Mouse (Mus musculus) forebrain, postnatal 0 days (tissue): Measurements from ENCODE around the gene Mael. TPM values are rescaled to one million over a fixed set of nuclear protein-coding genes. Genes with fewer than 3 reads are reported as not detected.

Experiments used
- ATAC-seq: fragments of 200-750 bp; cut with Nextera tagmentation; 2 replicates; pipeline ENCODE4 v1.8.0; 2017; ENCODE audit warnings: mild to moderate bottlenecking, moderate library complexity
- DNase-seq: peaks from one replicate; pipeline ENCODE4 v3.0.0-alpha.2; 2015
- H3K27ac ChIP-seq: fragments of 300-500 bp; sonication (generic); 2 replicates; pipeline ENCODE4 v1.5.1; 2014; ENCODE audit warnings: low read depth, mild to moderate bottlenecking, antibody characterized with exemption, low read length, moderate library complexity, mixed read lengths
- H3K27me3 ChIP-seq: fragments of 300-500 bp; sonication (generic); 2 replicates; pipeline ENCODE4 v1.6.1; 2014; ENCODE audit warnings: mild to moderate bottlenecking, low read length, mixed read lengths; ENCODE audit not compliant: insufficient read depth
- H3K36me3 ChIP-seq: fragments of 300-500 bp; sonication (generic); 2 replicates; pipeline ENCODE4 v1.6.1; 2014; ENCODE audit warnings: mild to moderate bottlenecking, moderate library complexity; ENCODE audit not compliant: insufficient read depth
- H3K4me1 ChIP-seq: fragments of 300-500 bp; sonication (generic); 2 replicates; pipeline ENCODE4 v1.6.1; 2014; ENCODE audit warnings: antibody characterized with exemption; ENCODE audit not compliant: insufficient read depth
- H3K4me2 ChIP-seq: fragments of 300-500 bp; sonication (generic); 2 replicates; pipeline ENCODE4 v1.6.1; 2014; ENCODE audit warnings: low read depth, mild to moderate bottlenecking, moderate library complexity
- H3K4me3 ChIP-seq: fragments of 300-500 bp; sonication (generic); 2 replicates; pipeline ENCODE4 v1.5.1; 2014; ENCODE audit warnings: low read depth, low read length, mixed read lengths
- H3K9ac ChIP-seq: fragments of 300-500 bp; sonication (generic); 2 replicates; pipeline ENCODE4 v1.6.1; 2014; ENCODE audit warnings: mild to moderate bottlenecking
- H3K9me3 ChIP-seq: fragments of 300-500 bp; sonication (generic); 2 replicates; pipeline ENCODE4 v1.6.1; 2016; ENCODE audit warnings: low read length
- CTCF ChIP-seq: sonication (generic); IDR thresholded peaks from 2 replicates; pipeline ENCODE4 v1.5.1; 2016; ENCODE audit warnings: antibody characterized with exemption, control low read depth, low read depth
- WGBS: fragments of 180-500 bp; shearing (Covaris S2); extraction: QIAGEN DNeasy Blood & Tissue Kit; methylation state at CpG from one replicate; pipeline ENCODE4 v1.1.7; 2014; 5-methylcytosine and 5-hydroxymethylcytosine counted together
- polyA plus RNA-seq: library from polyadenylated mRNA; unstranded; fragments of >200 nt; fragmentation: Nextera tagmentation; extraction: Ambion mirVana; gene quantifications from 2 replicates; pipeline ENCODE4 v1.2.1, GENCODE M21; 2015
- total RNA-seq: library from RNA; depleted of rRNA; stranded (reverse); fragments of >200 nt; gene quantifications from 2 replicates; pipeline ENCODE4 v1.2.3, GENCODE M21; 2014

Mael gene
- total and polyA plus RNA-seq, 2 experiments from 2014 or later: 0.10 TPM; not detected in 1

GRCm38 (mm10) chr1:166280566-166280965 is 42.0 kb upstream of the Mael start:
- Histone ChIP-seq H3K27ac (peak overlapping the region; percentile 77), H3K27me3 (no peaks in the 10 kb centered on the region), H3K9ac (no peak overlapping the region), H3K4me1 (peaks cover 52% of the 10 kb centered on the region), H3K9me3 (no peaks in the 10 kb centered on the region), H3K36me3 (no peaks in the 10 kb centered on the region), H3K4me2 (peak overlapping the region; percentile 1; the same call in 1 of the 2 replicates), H3K4me3 (no peak overlapping the region)
- WGBS: 6% methylated on average over 1 of the region's 1 CpGs
- DNase-seq (peak; percentile 88), ATAC-seq (peak; percentile 86)
- no peak for TF ChIP-seq CTCF

GRCm38 (mm10) chr1:166279580-166280206 is 41.1 kb upstream of the Mael start:
- Histone ChIP-seq H3K27ac (peak overlapping the region; percentile 77; the same call in 1 of the 2 replicates), H3K27me3 (no peaks in the 10 kb centered on the region), H3K4me3 (no peak overlapping the region), H3K9ac (no peak overlapping the region), H3K4me1 (peaks cover 49% of the 10 kb centered on the region), H3K9me3 (no peaks in the 10 kb centered on the region), H3K4me2 (no peak overlapping the region), H3K36me3 (no peaks in the 10 kb centered on the region)
- ATAC-seq (no peak), DNase-seq (no peak)
- 0 out of 2 replicates have a peak, but pooled peaks have one; percentile 3 for TF ChIP-seq CTCF
- WGBS: 14% methylated on average over 9 of the region's 9 CpGs

- no peak overlapping the region for H3K9ac ChIP-seq
- no peak overlapping the region for H3K4me2 ChIP-seq
- TF ChIP-seq CTCF: no peak
- no peak overlapping the region for H3K27ac ChIP-seq
- H3K4me3 ChIP-seq: no peak overlapping the region
- H3K27me3 ChIP-seq: no peaks in the 10 kb centered on the region
- no peaks in the 10 kb centered on the region for H3K9me3 ChIP-seq
- DNase-seq (no peak), ATAC-seq (no peak)
- peaks cover 42% of the 10 kb centered on the region for H3K4me1 ChIP-seq
- H3K36me3 ChIP-seq: no peaks in the 10 kb centered on the region
- 24% methylated on average over 2 of the region's 2 CpGs for WGBS
These were observed 40.2 kb upstream of the Mael start for GRCm38 (mm10) chr1:166278786-166279185.

GRCm38 (mm10) chr1:166268218-166268617 is 29.7 kb upstream of the Mael start:
- Histone ChIP-seq H3K4me3 (no peak overlapping the region), H3K4me1 (no peaks in the 10 kb centered on the region), H3K9ac (no peak overlapping the region), H3K27ac (no peak overlapping the region), H3K9me3 (no peaks in the 10 kb centered on the region), H3K27me3 (no peaks in the 10 kb centered on the region), H3K4me2 (no peak overlapping the region), H3K36me3 (no peaks in the 10 kb centered on the region)
- 94% methylated on average over 5 of the region's 5 CpGs for WGBS
- no peak for DNase-seq
- ATAC-seq: no peak
- TF ChIP-seq CTCF: no peak

GRCm38 (mm10) chr1:166266918-166267317 is 28.4 kb upstream of the Mael start:
- no peaks in the 10 kb centered on the region for H3K36me3 ChIP-seq
- ATAC-seq: no peak

GRCm38 (mm10) chr1:166266001-166266705 is 27.6 kb upstream of the Mael start:
- 76% methylated on average over 7 of the region's 7 CpGs for WGBS
- Histone ChIP-seq H3K27me3 (no peaks in the 10 kb centered on the region), H3K9me3 (no peaks in the 10 kb centered on the region), H3K4me1 (no peaks in the 10 kb centered on the region), H3K36me3 (no peaks in the 10 kb centered on the region), H3K4me3 (no peak overlapping the region), H3K27ac (no peak overlapping the region), H3K4me2 (no peak overlapping the region), H3K9ac (no peak overlapping the region)
- DNase-seq (no peak), ATAC-seq (no peak)
- TF ChIP-seq CTCF: no peak

More at GRCm38 (mm10) chr1:166266918-166267317, 28.4 kb upstream of the Mael start:
- no peak for TF ChIP-seq CTCF
- 97% methylated on average over 9 of the region's 9 CpGs for WGBS
- Histone ChIP-seq H3K9me3 (no peaks in the 10 kb centered on the region), H3K27me3 (no peaks in the 10 kb centered on the region), H3K4me1 (no peaks in the 10 kb centered on the region), H3K27ac (no peak overlapping the region), H3K4me2 (no peak overlapping the region), H3K4me3 (no peak overlapping the region), H3K9ac (no peak overlapping the region)
- no peak for DNase-seq

GRCm38 (mm10) chr1:166259526-166259925 is 21.0 kb upstream of the Mael start:
- H3K4me3 ChIP-seq: no peak overlapping the region
- no peak overlapping the region for H3K9ac ChIP-seq
- no peaks in the 10 kb centered on the region for H3K27me3 ChIP-seq
- peak; percentile 42 for ATAC-seq
- no peak overlapping the region for H3K4me2 ChIP-seq
- no peaks in the 10 kb centered on the region for H3K9me3 ChIP-seq
- peak; percentile 35 for DNase-seq
- 56% methylated on average over 6 of the region's 6 CpGs for WGBS
- no peaks in the 10 kb centered on the region for H3K36me3 ChIP-seq
- H3K27ac ChIP-seq: peak overlapping the region; percentile 29; the same call in 1 of the 2 replicates
- H3K4me1 ChIP-seq: 0 out of 2 replicates have a peak, but pooled peaks cover 9% of the 10 kb centered on the region
- no peak for TF ChIP-seq CTCF
